Mouse (Mus musculus) v-Abl transformed pro-B cells (cell line): Measurements from ENCODE around the gene Ica1l.

ENCODE experiments used
- in situ Hi-C, 2 experiments: fragments of 400-800 bp; cut with MboI; formaldehyde crosslinking; loops; one replicate each; pipeline ENCODE4 v1.15.1; 2025; ENCODE audit not compliant: unreplicated experiment in 2 of 2

The Ica1l gene

GRCm38 (mm10) chr1:59966171-59966785, 76.7 kb downstream of the Ica1l start:
- in situ Hi-C loops, result no loop called here

GRCm38 (mm10) chr1:59959941-59960340, 83.0 kb downstream of the Ica1l start:
- in situ Hi-C loops, result no loop called here

- in situ Hi-C loops, result no loop called here
These were observed 85.8 kb downstream of the Ica1l start for GRCm38 (mm10) chr1:59957206-59957605.

- in situ Hi-C loops, result no loop called here
These were observed 95.5 kb downstream of the Ica1l start for GRCm38 (mm10) chr1:59947509-59947908.

- in situ Hi-C loops, result no loop called here
These were observed 97.0 kb downstream of the Ica1l start for GRCm38 (mm10) chr1:59945969-59946368.

- in situ Hi-C loops, result no loop called here
These were observed 99.2 kb downstream of the Ica1l start for GRCm38 (mm10) chr1:59943825-59944224.

GRCm38 (mm10) chr1:59942057-59942790, 100.8 kb downstream of the Ica1l start:
- in situ Hi-C loops, result no loop called here

GRCm38 (mm10) chr1:59941063-59941462, 101.9 kb downstream of the Ica1l start:
- in situ Hi-C loops, result no loop called here

- in situ Hi-C loops, result no loop called here
These were observed 110.0 kb downstream of the Ica1l start for GRCm38 (mm10) chr1:59932991-59933390.
